Mouse (Mus musculus) colon, adult 2 months (tissue): ENCODE measurements around the gene Slc2a13. TPM values are rescaled to one million over a fixed set of nuclear protein-coding genes. Genes with fewer than 3 reads are reported as not detected.

Source experiments
- polyA plus RNA-seq: library from polyadenylated mRNA; depleted of rRNA; stranded (reverse); fragments of >200 nt; gene quantifications from 2 replicates; pipeline ENCODE4 v1.2.3, GENCODE M21; 2012; rRNA removed

The Slc2a13 gene
- 5.0 and 8.6 TPM in 2 replicates for polyA plus RNA-seq

DNA sequence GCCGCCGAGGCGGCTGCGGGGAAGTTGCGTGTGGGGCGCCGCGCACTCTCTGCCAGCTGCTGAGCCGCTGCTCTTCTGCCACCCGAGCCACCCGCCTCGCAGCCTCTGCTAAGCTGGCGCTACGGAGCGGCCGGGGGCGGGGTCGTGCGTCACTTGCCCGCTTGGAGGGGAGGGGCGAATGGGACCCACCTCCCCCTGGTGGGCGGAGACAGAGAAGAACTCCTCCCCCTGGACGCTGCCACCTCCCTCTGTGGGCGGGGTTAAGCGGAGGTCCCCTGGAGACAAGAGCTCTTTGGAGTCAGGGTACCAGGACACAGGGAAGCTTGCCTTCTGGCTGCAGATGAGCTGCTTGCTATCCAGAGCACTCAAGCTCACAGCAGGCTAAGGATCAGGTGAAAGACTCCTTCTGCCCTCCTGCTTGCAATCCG is at the start of gene Slc2a13:
Slc2a13 (minus strand) TSS at position 151 of the 428 bp plus-strand sequence.

Other genes with a start within 250 kb of the Slc2a13 start
- 0.85 and 1.8 TPM in 2 replicates for gene Lrrk2, start 99.9 kb upstream of the Slc2a13 start, polyA plus RNA-seq